Mouse (Mus musculus) brain, embryonic 14.5 days (tissue): ENCODE measurements around the gene Lrit2. TPM values are rescaled to one million over a fixed set of nuclear protein-coding genes. Genes with fewer than 3 reads are reported as not detected.
A peak's percentile ranks its signal among the peaks of the same experiment; 100 is the strongest.

Experiments
- DNase-seq: peaks from one replicate; pipeline ENCODE4 v3.0.0-alpha.2; 2011; ENCODE audit warnings: low read depth
- CTCF ChIP-seq: fragments of 200-500 bp; IDR thresholded peaks from 2 replicates; pipeline ENCODE4 v1.5.1; 2012; ENCODE audit warnings: inconsistent platforms, mild to moderate bottlenecking, moderate library complexity, borderline replicate concordance; ENCODE audit not compliant: insufficient read depth, insufficient read length; ENCODE audit errors: extremely low read depth
- POLR2A ChIP-seq: fragments of 200-500 bp; IDR thresholded peaks from 2 replicates; pipeline ENCODE4 v1.6.1; 2012; ENCODE audit warnings: mild to moderate bottlenecking, inconsistent platforms, borderline replicate concordance; ENCODE audit not compliant: poor library complexity, insufficient read depth, insufficient read length, severe bottlenecking; ENCODE audit errors: extremely low read depth
- polyA plus RNA-seq: library from polyadenylated mRNA; depleted of rRNA; stranded (reverse); fragments of >200 nt; gene quantifications from 2 replicates; pipeline ENCODE4 v1.2.3, GENCODE M21; 2012; rRNA removed

Gene Lrit2
- polyA plus RNA-seq, result not detected in 2 replicates

DNA sequence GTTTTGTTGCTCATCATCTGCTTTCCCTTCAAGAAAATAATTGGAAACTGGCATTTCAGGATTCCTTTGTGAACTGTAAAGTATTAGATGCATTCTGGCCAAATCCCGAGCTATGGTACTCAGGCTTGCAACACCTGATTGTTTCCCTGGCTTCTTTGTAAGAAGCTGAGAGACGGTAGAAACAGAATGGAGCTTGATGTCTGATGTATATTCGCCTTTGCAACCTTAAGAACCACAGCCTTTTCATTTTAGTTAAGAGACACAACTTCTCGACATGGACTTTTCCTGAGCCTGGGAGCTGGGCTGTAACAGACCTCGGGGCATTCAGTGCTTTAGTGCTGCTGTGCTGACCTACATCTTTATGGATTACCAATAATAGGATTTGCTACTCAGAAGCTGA lies at the start of gene Lrit2:
Lrit2 (plus strand) TSS at position 301 of the 400 bp plus-strand sequence.
- TF ChIP-seq POLR2A, result no peak
- TF ChIP-seq CTCF, result no peak
- DNase-seq, result no peak

DNA sequence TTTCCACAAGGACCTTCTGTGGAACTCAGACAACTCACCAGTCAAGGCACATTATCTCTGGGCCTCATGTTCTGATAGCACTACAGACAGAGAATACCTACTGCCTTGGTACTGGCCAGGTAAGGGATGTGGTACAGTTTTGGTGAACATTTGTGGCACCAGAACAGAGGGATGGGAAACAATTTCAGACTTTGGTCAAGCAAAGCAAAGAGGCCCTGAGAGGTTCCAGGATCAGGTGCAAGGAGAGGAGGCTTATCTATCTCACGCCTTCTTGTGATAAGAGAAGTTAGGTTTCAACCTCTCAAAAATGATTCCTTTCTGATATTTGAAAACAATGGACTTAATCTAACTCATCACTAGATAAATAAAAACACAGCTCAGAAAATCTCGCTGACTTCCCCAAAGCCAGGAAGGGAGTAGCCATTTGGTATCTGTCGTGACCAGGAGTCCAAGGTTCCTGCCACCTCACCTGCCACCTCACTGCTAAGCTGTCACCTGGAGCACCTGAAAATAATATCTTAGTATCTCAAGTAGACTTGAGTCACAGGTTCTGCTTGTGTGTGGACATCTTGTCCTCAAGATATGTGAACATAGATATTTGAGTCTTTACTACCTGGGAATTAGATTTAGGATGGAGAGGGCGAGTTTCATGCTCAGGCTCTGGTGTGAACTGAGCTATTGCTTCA lies 40.3 kb upstream of the Lrit2 start:
- no peak for TF ChIP-seq POLR2A
- TF ChIP-seq CTCF, result no peak
- no peak for DNase-seq

DNA sequence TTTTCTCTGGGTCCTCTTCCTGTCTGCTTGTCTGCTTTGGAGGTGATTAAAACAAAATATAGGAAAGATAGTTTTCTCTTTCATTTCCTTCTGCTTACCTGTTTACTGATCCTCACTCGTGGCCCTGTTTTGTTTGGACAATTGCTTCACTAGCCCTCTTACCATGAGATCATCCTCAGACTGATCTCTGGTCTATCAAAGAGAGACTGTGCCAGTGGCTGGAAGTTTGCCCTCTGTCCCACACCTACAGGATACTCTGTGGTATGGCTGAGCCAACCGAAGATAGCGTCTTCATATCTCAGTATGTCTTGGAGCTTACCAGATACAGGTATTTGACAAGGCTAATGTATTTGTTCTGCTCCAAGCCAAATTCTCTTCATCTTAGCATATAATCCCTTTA lies 39.8 kb upstream of the Lrit2 start:
- DNase-seq, result no peak
- TF ChIP-seq POLR2A (no peak), CTCF (no peak)

DNA sequence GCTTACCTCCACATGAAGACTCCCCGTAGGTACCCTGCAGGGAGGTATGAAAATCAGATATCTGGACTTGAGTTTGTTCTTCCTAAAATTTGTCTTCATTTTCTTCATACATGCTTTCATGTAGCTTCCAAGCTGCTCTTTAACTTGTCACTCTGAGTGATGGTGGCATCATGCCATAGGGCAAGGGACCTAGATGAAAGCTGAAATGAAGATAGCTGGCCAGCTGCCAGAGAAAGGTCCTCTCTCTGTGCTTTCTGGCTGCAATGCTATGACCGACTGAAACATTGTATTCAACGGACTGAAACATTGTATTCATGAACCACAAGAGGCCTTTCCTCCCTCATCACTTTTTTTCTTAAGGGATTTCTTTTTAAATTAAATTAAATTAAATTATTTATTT lies 39.2 kb upstream of the Lrit2 start:
- DNase-seq, result peak; percentile 40
- TF ChIP-seq CTCF, result no peak
- TF ChIP-seq POLR2A, result no peak

DNA sequence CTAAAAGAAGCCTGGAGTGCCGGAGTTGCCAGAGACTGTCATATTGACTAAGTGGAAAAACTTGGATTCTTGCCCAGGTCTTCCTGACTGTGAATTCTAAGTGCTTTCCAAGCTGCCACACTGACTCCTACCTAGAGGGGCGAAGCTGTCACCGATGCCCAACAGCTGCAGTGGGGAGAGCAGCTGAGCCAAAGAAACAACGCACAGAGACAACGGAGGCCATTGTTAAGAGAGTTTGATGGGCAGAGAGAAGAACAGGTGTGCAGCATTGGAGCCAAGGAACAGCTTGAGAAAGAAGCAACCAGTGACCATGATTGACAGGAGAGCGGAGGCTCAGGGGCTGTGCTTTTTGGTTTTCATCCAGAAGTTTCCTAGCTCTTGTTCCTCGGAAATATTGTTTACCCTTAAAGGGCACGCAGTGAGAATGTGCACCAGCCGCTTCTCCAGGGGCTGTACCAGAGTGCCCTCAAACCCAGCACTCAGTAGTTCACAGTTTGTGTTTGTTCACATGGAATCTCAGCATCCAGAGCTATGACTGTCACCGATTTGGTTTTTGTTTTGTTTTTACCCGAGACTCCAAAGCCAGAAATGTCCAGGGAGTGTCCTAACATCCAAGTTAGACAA lies 35.1 kb upstream of the Lrit2 start:
- no peak for TF ChIP-seq CTCF
- TF ChIP-seq POLR2A, result no peak
- DNase-seq, result peak; percentile 83

DNA sequence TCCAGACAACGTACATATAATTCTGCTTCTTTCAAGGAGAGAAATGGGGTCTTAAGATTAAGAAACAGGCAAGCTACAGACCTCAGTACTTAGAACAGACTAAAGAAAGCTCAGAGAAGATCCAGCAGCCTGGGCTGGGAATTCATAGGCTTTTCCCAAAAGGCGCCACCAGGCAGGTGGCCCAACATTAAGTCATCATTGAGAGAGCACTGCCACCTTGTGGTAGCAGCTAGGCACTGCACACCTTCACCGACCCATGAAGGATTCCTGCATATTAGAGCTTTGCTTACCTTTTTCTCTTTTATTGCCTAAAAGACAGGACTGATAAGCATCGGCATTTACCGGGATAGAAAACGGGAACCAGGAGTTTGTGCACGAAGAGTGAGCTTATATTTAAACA lies 34.5 kb upstream of the Lrit2 start:
- TF ChIP-seq CTCF (peak; percentile 95), POLR2A (no peak)
- peak; percentile 84 for DNase-seq

DNA sequence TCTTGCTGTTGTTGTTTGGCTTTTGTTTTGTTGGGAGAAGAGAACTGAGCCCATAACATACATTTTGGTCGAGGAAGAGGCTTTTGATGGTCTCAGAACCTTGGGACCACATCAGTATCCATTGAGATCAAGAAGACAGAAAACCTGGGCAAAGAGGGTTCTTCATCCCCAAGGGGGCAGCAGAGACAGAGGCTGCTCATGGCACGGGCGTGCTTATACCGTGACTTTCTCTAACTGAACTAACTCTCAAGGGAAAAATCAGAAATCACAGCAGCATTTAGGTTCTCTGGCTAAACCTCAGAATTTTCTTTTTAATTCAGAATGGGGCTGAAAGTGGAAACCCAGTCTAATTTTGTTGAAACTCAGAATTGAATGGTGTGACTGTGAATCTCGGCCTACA lies 33.3 kb upstream of the Lrit2 start:
- TF ChIP-seq CTCF, result peak; percentile 37; the same call in 1 of the 2 replicates
- no peak for TF ChIP-seq POLR2A
- DNase-seq, result peak; percentile 26

DNA sequence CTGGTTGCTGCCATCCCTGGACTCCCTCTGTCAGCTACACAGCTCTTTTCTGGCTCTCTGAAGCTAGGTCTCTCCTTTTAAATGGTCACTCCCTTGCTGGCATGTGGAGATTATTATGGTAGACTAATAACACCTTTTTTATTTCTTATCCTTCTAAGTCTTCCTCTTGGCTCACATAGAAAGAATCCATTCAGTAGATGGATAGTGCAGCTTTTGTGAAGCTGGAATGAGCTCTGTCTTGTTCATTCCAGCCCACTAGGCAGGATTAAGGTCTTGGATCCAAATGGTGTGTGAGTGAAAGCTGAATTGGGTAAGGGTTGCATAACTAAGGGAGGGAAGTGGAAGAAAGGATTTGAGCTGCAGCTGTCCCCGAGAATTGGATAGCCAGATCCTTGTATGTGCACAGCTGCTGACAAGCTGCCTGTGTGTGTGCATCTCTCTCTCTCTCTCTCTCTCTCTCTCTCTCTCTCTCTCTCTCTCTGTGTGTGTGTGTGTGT lies 18.8 kb upstream of the Lrit2 start, which contains the start of gene Rgr:
Rgr (minus strand) TSS at position 51 of the 497 bp plus-strand sequence.
- peak; percentile 70 for DNase-seq
- TF ChIP-seq CTCF (no peak), POLR2A (no peak)

DNA sequence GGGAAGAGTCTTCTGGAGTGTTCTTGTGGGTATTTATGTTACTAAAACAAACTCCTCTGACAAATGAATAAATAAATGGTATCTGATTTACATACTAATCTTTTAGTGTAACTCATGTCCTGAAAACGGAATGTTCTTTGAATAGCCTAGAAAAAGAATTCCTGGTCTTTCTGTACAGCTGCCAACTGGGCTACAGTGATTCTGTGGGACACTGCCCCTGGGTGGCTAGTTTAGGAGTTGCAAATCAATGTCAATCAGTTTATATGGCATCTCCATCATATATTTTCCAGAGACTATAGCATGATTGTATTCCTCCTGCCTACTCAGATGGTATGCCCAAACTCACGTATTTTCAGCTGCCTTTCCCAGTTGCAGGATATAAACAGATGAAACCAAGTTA lies 2.9 kb upstream of the Lrit2 start:
- TF ChIP-seq CTCF (no peak), POLR2A (no peak)

DNA sequence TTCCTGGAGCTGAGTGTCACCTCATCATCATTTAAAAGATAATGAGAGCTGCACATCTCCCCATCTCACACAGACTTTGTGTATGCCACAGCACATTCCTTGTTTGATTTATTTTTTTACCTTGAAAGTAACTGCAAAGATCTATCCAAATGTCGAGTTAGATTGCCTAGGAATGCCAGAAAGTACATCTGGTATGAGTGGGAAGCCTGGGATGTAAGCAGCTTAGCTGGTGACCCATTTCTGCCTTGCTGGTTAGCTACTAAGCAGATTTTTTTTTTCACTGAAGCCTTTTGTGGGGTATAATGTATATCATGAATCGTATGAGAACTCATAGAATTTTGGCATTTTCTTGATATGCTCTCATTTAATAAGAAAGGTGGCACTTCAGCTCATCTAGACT lies 1.1 kb upstream of the Lrit2 start:
- TF ChIP-seq CTCF, result no peak
- TF ChIP-seq POLR2A, result no peak
- no peak for DNase-seq

More for the DNA sequence above, 2.9 kb upstream of the Lrit2 start:
- no peak for DNase-seq

DNA sequence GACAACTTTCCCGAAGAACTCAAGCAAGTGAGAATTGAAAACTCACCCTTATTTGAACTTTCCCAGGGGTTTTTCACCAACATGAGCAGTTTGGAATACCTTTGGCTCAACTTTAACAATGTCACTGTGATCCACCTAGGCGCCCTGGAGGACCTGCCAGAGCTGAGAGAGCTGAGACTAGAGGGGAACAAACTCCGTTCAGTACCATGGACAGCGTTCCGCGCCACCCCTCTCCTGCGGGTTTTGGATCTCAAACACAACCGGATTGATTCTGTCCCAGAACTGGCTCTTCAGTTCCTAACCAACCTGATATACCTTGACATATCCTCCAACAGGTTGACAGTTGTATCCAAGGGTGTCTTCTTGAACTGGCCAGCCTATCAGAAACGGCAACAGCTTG lies 787 bp downstream of the Lrit2 start:
- peak; percentile 38 for DNase-seq

DNA sequence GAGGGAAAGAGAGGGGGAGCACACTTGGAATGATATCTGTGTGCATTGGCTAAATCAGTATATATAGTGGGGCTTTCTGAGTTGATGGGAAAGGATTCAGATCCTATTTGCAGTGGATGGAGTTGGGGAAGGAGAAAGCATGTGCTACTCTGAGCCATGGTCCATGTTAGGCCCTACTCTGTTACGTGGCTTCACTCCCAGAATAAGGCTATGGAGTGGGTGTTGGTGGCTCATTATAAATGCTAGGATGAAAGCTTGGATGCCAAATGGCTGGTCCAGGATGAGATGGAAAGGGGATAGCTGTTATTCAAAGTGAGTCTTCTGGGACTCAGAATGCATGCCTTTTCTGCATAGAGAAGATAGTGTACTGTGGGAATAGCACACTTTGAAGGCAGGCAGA lies 13.0 kb downstream of the Lrit2 start:
- DNase-seq, result no peak
- TF ChIP-seq CTCF, result no peak

More for the DNA sequence above, 787 bp downstream of the Lrit2 start:
- TF ChIP-seq CTCF (no peak), POLR2A (no peak)

DNA sequence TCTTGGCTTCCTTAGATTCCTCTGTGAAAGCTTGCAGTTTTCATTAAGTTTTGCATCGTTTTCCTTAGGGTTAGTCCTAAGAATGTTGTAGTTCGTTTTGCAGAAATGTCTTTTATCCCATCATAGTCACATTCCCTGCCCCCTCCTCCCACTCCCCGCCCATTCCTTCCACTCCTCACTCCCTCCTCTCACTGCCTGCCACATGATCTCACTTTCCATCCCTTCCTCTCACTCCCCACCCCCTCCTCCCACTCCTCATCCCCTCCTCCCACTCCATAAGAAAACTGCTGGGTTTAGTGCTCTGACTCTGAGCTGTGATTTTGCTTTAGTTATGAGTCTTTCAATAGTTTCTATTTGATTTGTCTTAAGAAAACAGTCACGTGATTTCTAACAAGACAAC lies 16.0 kb downstream of the Lrit2 start:
- TF ChIP-seq CTCF, result no peak
- no peak for TF ChIP-seq POLR2A
- peak; percentile 9 for DNase-seq
